18 mouse cellular contexts compared by ENCODE assay signal in the genomic region with DNA sequence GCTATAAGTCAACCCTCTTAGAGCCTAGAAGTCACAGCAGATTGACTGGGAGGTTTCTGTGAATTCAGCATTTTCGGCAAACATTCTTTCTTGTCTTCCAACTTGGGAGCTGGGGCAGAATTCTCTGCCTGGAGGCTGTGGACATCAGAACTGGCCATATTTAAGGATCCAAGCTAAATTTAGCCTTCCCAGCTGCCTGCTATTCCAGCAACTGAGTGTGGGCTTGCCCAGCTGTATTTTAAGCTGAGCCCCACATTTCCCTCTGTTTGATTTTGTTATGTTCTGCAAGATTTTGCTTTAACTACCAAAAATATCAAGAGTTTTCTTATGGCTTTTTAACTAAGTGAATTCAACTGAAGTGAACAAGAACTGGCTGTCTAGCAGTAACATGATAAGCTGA. TPM values are rescaled to one million over a fixed set of nuclear protein-coding genes. Genes with fewer than 3 reads are reported as not detected.
DNase-seq lines count a peak whose midpoint lies in the region; ATAC-seq lines count a peak whose summit lies in the region.
"Had no signal": no experiment of that assay in that cellular context is flagged by ENCODE, and none has a peak within 500 bp of the region (broad histone marks: within the 10 kb centered on the region; RNA-seq: fewer than 3 reads in every experiment).

No protein-coding gene starts in this region.

- WGBS in heart, embryonic 16.5 days = 35% methylated on average over 1 of the region's 1 CpGs
- WGBS in embryonic facial prominence, embryonic 11.5 days = 37% methylated on average over 1 of the region's 1 CpGs
- 70% methylated on average over 1 of the region's 1 CpGs for WGBS in limb, embryonic 10.5 days

- no peaks in the 10 kb centered on the region for H3K9me3 ChIP-seq in heart, embryonic 16.5 days (replicated peaks; ENCODE audit: control insufficient read depth, low read length)
- no peaks in the 10 kb centered on the region for H3K9me3 ChIP-seq in embryonic facial prominence, embryonic 11.5 days (replicated peaks; ENCODE audit: control insufficient read depth, low read length)
- no peaks in the 10 kb centered on the region for H3K9me3 ChIP-seq in limb, embryonic 10.5 days (replicated peaks)
- H3K9me3 ChIP-seq: heart, embryonic 12.5 days; hindbrain, embryonic 15.5 days; liver, embryonic 15.5 days; neural tube, embryonic 13.5 days had no signal

- ATAC-seq in heart, embryonic 16.5 days (replicated peaks; ENCODE audit: extremely low read depth, insufficient read depth, low FRiP score) = no peak
- no peak for ATAC-seq in embryonic facial prominence, embryonic 11.5 days (replicated peaks; ENCODE audit: insufficient number of reproducible peaks, low FRiP score, low TSS enrichment, low read depth)

- no peak for DNase-seq in heart, adult 8-10 months (ENCODE audit: low spot score)
- peak; percentile 27 for DNase-seq in adipocyte (ENCODE audit: low spot score)
- DNase-seq in embryonic facial prominence, embryonic 11.5 days (ENCODE audit: low spot score) = no peak
- DNase-seq in limb, embryonic 10.5 days (ENCODE audit: low spot score) = no peak
- DNase-seq in embryo, embryonic 10.5 days (ENCODE audit: low spot score) = no peak
- no peak for DNase-seq in thymus, postnatal 14 days
- no peak for DNase-seq in kidney, postnatal 25 days
- DNase-seq: adrenal gland, postnatal 25 days; cerebellum, postnatal 14 days; kidney, adult 9 months; retina, postnatal 1 day; thymus, postnatal 36 days had no signal

- peak overlapping the region; percentile 53 for H3K27ac ChIP-seq in heart, embryonic 16.5 days (ENCODE audit: low read length)
- H3K27ac ChIP-seq in embryonic facial prominence, embryonic 11.5 days (replicated peaks; ENCODE audit: low read depth, low read length) = peak overlapping the region; percentile 30; the same call in 1 of the 2 replicates
- peak overlapping the region; percentile 65; the same call in 1 of the 2 replicates for H3K27ac ChIP-seq in limb, embryonic 10.5 days
- H3K27ac ChIP-seq: hindbrain, embryonic 15.5 days; liver, embryonic 15.5 days; neural tube, embryonic 13.5 days had no signal

- no peak overlapping the region for H3K9ac ChIP-seq in heart, embryonic 16.5 days (ENCODE audit: low read length)
- no peak overlapping the region for H3K9ac ChIP-seq in embryonic facial prominence, embryonic 11.5 days (replicated peaks; ENCODE audit: low read length)
- H3K9ac ChIP-seq: heart, embryonic 12.5 days; hindbrain, embryonic 15.5 days; liver, embryonic 15.5 days; neural tube, embryonic 13.5 days had no signal

- peaks cover 16% of the 10 kb centered on the region for H3K4me1 ChIP-seq in heart, embryonic 16.5 days (ENCODE audit: control insufficient read depth, insufficient read depth, low read length)
- no peaks in the 10 kb centered on the region; the same call in 1 of the 2 replicates for H3K4me1 ChIP-seq in embryonic facial prominence, embryonic 11.5 days (ENCODE audit: control insufficient read depth, insufficient read depth, low read length)
- peaks cover 26% of the 10 kb centered on the region for H3K4me1 ChIP-seq in limb, embryonic 10.5 days
- H3K4me1 ChIP-seq: hindbrain, embryonic 15.5 days; liver, embryonic 15.5 days; neural tube, embryonic 13.5 days had no signal

- H3K4me3 ChIP-seq in heart, embryonic 16.5 days (ENCODE audit: low read length) = no peak overlapping the region
- H3K4me3 ChIP-seq in embryonic facial prominence, embryonic 11.5 days (ENCODE audit: low read depth, low read length) = no peak overlapping the region
- H3K4me3 ChIP-seq in limb, embryonic 10.5 days = no peak overlapping the region
- H3K4me3 ChIP-seq: erythroblast, embryonic 14.5 days; heart, embryonic 12.5 days; hindbrain, embryonic 15.5 days; liver, embryonic 15.5 days; neural tube, embryonic 13.5 days had no signal

- no peaks in the 10 kb centered on the region for H3K36me3 ChIP-seq in heart, embryonic 16.5 days (ENCODE audit: control insufficient read depth, insufficient read depth)
- H3K36me3 ChIP-seq in embryonic facial prominence, embryonic 11.5 days (replicated peaks; ENCODE audit: control insufficient read depth, insufficient read depth, low read depth, low read length) = no peaks in the 10 kb centered on the region
- H3K36me3 ChIP-seq in limb, embryonic 10.5 days = no peaks in the 10 kb centered on the region
- H3K36me3 ChIP-seq: heart, embryonic 12.5 days; hindbrain, embryonic 15.5 days; liver, embryonic 15.5 days; neural tube, embryonic 13.5 days had no signal

- no peak overlapping the region for H3K4me2 ChIP-seq in heart, embryonic 16.5 days (ENCODE audit: low read depth, low read length)
- H3K4me2 ChIP-seq in embryonic facial prominence, embryonic 11.5 days (ENCODE audit: low read depth, low read length) = no peak overlapping the region
- H3K4me2 ChIP-seq: heart, embryonic 12.5 days; hindbrain, embryonic 15.5 days; liver, embryonic 15.5 days; neural tube, embryonic 13.5 days had no signal

- H3K27me3 ChIP-seq in heart, embryonic 16.5 days (ENCODE audit: control insufficient read depth, insufficient read depth, low read length) = no peaks in the 10 kb centered on the region
- no peaks in the 10 kb centered on the region for H3K27me3 ChIP-seq in embryonic facial prominence, embryonic 11.5 days (ENCODE audit: control insufficient read depth, insufficient read depth, low read length)
- H3K27me3 ChIP-seq in limb, embryonic 10.5 days (ENCODE audit: low read depth, poor library complexity, severe bottlenecking) = no peaks in the 10 kb centered on the region
- H3K27me3 ChIP-seq: heart, embryonic 12.5 days; hindbrain, embryonic 15.5 days; liver, embryonic 15.5 days; neural tube, embryonic 13.5 days had no signal

RNA-seq across cellular contexts. Expression of gene Armc2, which starts 24.6 kb away (rescaled TPM):
- 2.3 and 2.5 TPM in 2 replicates for polyA plus RNA-seq in heart, embryonic 16.5 days (2015; fragmentation: Nextera tagmentation; extraction: Ambion mirVana)
- total RNA-seq in heart, adult 8-10 months (2022) = 10 to 100 TPM; 22.2 to 29.8 (median 28.0) TPM
- polyA plus RNA-seq in embryonic facial prominence, embryonic 11.5 days (2014; fragmentation: Nextera tagmentation; extraction: Ambion mirVana) = 2.4 and 4.3 TPM in 2 replicates
- polyA plus RNA-seq in limb, embryonic 10.5 days (2016; fragmentation: Nextera tagmentation; extraction: Ambion mirVana) = 1.5 and 3.4 TPM in 2 replicates
- polyA plus RNA-seq: erythroblast, embryonic 14.5 days had no signal
